Mouse (Mus musculus): ENCODE data around the gene Pax6. TPM values are rescaled to one million over a fixed set of nuclear protein-coding genes. Genes with fewer than 3 reads are reported as not detected.

Gene Pax6
- polyA plus RNA-seq (2015; fragmentation: Nextera tagmentation; extraction: Ambion mirVana) = 0.05 and 0.18 TPM in 2 replicates

- ATAC-seq (replicated peaks; ENCODE audit: insufficient number of reproducible peaks, insufficient read depth, low FRiP score, low read depth) = no peak
- H3K36me3 ChIP-seq = no peaks in the 10 kb centered on the region
- no peak within 1 kb of the TSS for H3K9ac ChIP-seq
- H3K27me3 ChIP-seq = peaks cover 100% of the 10 kb centered on the region
- 1% methylated on average over 44 of the region's 44 CpGs for WGBS
- peaks cover 25% of the 10 kb centered on the region for H3K4me1 ChIP-seq (replicated peaks)
- peak within 1 kb of the TSS; percentile 19 for H3K4me3 ChIP-seq
- H3K27ac ChIP-seq = no peak within 1 kb of the TSS
- peak within 1 kb of the TSS; percentile 36 for H3K4me2 ChIP-seq
- no peaks in the 10 kb centered on the region for H3K9me3 ChIP-seq (replicated peaks)
These were observed at the start of gene Pax6 for GRCm38 (mm10) chr2:105668271-105669270. Gene Pax6 (plus strand): TSS chr2:105668900.

- 58% methylated on average over 2 of the region's 2 CpGs for WGBS
- ATAC-seq (replicated peaks; ENCODE audit: insufficient number of reproducible peaks, insufficient read depth, low FRiP score, low read depth) = no peak
- H3K27me3 ChIP-seq = peaks cover 49% of the 10 kb centered on the region
These were observed 19.8 kb upstream of the Pax6 start for GRCm38 (mm10) chr2:105648933-105649332.

DNA sequence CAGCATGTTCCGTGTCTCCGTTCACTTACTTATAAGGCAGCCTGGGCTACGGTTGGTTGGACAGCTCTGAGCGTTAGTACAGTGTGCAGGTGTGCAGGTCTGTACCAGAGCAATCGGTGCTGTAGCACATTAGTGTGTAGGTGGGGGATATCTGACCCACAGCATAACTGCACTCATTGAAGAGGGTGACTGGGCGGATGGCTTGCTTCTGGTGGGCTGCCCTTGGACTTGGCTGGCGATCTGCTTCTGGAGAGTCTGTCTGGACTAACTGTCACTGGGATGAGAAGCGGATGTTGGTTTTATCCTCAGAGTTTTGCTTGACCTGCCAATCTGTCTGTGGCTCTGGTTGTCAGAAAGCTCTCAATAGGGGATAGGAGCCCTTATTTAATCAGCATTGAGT lies 12.2 kb upstream of the Pax6 start:
- H3K9me3 ChIP-seq (replicated peaks) = no peaks in the 10 kb centered on the region
- no peak overlapping the region for H3K9ac ChIP-seq
- no peak overlapping the region for H3K4me2 ChIP-seq
- H3K4me3 ChIP-seq = no peak overlapping the region
- peaks cover 15% of the 10 kb centered on the region for H3K4me1 ChIP-seq (replicated peaks)
- no peak overlapping the region for H3K27ac ChIP-seq
- peaks cover 88% of the 10 kb centered on the region for H3K27me3 ChIP-seq
- no peak for ATAC-seq (replicated peaks; ENCODE audit: insufficient number of reproducible peaks, insufficient read depth, low FRiP score, low read depth)
- 79% methylated on average over 8 of the region's 8 CpGs for WGBS
- H3K36me3 ChIP-seq = no peaks in the 10 kb centered on the region

More at GRCm38 (mm10) chr2:105648933-105649332, 19.8 kb upstream of the Pax6 start:
- Histone ChIP-seq H3K27ac (no peak overlapping the region), H3K4me2 (no peak overlapping the region), H3K4me1 (replicated peaks) (no peaks in the 10 kb centered on the region), H3K36me3 (no peaks in the 10 kb centered on the region), H3K4me3 (no peak overlapping the region), H3K9ac (no peak overlapping the region), H3K9me3 (replicated peaks) (no peaks in the 10 kb centered on the region)

GRCm38 (mm10) chr2:105659350-105659749 lies 9.3 kb upstream of the Pax6 start:
- Histone ChIP-seq H3K4me3 (peak overlapping the region; percentile 22; the same call in 1 of the 2 replicates), H3K27me3 (peaks cover 95% of the 10 kb centered on the region), H3K9ac (no peak overlapping the region), H3K9me3 (replicated peaks) (no peaks in the 10 kb centered on the region), H3K4me1 (replicated peaks) (peaks cover 17% of the 10 kb centered on the region), H3K36me3 (no peaks in the 10 kb centered on the region), H3K27ac (no peak overlapping the region), H3K4me2 (peak overlapping the region; percentile 39; the same call in 1 of the 2 replicates)
- whole genome bisulfite sequencing = 13% methylated on average over 9 of the region's 9 CpGs
- ATAC-seq (replicated peaks; ENCODE audit: insufficient number of reproducible peaks, insufficient read depth, low FRiP score, low read depth) = no peak

DNA sequence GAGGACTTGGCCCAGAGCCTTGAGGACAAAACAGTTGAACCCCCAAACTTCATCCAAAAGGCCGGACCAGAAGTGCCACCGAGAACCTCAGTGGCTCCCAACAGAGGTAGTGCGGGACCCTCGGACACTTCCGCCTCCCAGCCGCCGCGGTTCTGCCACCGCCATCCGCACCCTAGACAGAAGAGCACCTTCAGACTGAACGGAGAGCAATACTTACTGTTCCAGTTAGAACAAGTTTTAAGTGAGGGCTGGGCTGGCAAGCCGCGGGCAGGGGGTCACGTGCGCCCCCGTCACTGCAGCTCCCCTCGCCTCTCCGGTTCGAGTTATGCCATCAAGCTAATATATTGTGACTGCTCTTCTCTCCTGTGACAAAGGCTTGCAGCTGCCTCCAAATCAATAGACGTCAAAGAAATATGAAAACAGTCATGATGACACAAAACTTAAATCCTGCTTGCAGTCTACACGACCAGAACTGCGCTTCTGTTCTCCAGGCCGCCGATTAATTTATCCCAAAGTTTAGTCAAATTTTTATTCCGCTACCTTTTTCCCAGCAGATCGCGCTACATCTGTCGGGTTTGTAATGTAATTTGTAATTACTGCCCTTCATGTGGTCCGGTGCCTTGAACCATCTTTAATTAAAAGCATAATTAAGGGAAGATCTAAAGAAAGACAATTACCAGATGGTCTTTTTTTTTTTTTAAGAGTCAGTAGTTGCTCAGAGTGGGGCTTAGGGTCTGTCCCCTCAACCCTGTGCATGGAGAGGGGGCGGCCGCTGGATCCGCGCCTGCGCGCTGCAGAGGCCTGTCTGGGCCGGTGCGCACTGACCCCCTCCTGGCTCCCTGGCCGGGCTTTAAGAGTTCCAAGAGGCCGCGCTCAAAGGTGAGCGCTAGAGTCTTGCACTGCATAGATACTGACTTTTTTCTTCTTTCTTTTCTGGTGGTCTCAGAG lies 8.5 kb upstream of the Pax6 start:
- Histone ChIP-seq H3K9ac (no peak overlapping the region), H3K27ac (no peak overlapping the region), H3K4me3 (peak overlapping the region; percentile 22), H3K4me2 (peak overlapping the region; percentile 39), H3K9me3 (replicated peaks) (no peaks in the 10 kb centered on the region), H3K27me3 (peaks cover 97% of the 10 kb centered on the region), H3K36me3 (no peaks in the 10 kb centered on the region), H3K4me1 (replicated peaks) (peaks cover 17% of the 10 kb centered on the region)
- 2% methylated on average over 41 of the region's 41 CpGs for WGBS
- ATAC-seq (replicated peaks; ENCODE audit: insufficient number of reproducible peaks, insufficient read depth, low FRiP score, low read depth) = no peak

DNA sequence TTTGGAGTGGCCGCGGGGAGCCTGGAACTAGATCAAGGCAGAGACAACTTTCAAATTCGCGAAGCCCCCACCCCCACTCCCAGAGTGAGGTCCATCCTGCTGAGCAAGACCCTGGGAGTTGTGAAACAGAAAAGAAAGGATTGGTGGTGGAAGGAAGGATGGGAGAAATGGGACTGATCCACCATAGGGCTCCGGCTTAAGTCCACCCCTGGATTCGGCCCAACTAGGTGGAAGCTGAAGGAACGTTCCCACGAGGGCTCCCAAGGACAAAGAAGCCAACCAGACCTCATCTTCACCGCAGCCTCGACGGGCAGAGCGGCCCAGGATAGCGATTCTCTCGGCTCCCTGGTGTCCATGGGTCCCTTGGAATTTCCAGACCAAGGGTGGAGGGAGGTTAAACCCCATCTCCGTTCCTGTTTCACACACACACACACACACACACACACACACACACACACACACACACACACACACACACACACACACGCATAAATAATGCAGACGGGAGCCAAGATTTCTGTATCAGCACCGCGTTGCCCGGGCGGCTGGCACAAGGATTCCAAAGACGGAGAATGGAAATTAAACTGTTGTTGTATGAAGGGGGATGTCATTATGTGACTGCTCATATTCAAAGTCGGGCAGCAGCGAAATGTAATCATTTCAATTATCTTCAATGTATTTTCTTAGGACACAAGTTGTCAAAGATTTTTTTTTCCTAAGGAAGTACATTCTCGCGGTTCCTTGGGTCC lies 7.7 kb upstream of the Pax6 start:
- no peak for ATAC-seq (replicated peaks; ENCODE audit: insufficient number of reproducible peaks, insufficient read depth, low FRiP score, low read depth)
- peaks cover 17% of the 10 kb centered on the region for H3K4me1 ChIP-seq (replicated peaks)
- no peaks in the 10 kb centered on the region for H3K36me3 ChIP-seq
- 2% methylated on average over 26 of the region's 26 CpGs for WGBS
- peaks cover 97% of the 10 kb centered on the region for H3K27me3 ChIP-seq
- peak overlapping the region; percentile 13 for H3K4me3 ChIP-seq
- H3K4me2 ChIP-seq = no peak overlapping the region
- no peak overlapping the region for H3K9ac ChIP-seq
- no peaks in the 10 kb centered on the region for H3K9me3 ChIP-seq (replicated peaks)
- no peak overlapping the region for H3K27ac ChIP-seq

- Histone ChIP-seq H3K4me3 (no peak overlapping the region), H3K4me1 (replicated peaks) (peaks cover 17% of the 10 kb centered on the region), H3K9ac (no peak overlapping the region), H3K27me3 (peaks cover 98% of the 10 kb centered on the region), H3K4me2 (no peak overlapping the region), H3K27ac (no peak overlapping the region), H3K36me3 (no peaks in the 10 kb centered on the region), H3K9me3 (replicated peaks) (no peaks in the 10 kb centered on the region)
- no peak for ATAC-seq (replicated peaks; ENCODE audit: insufficient number of reproducible peaks, insufficient read depth, low FRiP score, low read depth)
- 2% methylated on average over 18 of the region's 18 CpGs for WGBS
These were observed 7.1 kb upstream of the Pax6 start for GRCm38 (mm10) chr2:105661623-105662066.

DNA sequence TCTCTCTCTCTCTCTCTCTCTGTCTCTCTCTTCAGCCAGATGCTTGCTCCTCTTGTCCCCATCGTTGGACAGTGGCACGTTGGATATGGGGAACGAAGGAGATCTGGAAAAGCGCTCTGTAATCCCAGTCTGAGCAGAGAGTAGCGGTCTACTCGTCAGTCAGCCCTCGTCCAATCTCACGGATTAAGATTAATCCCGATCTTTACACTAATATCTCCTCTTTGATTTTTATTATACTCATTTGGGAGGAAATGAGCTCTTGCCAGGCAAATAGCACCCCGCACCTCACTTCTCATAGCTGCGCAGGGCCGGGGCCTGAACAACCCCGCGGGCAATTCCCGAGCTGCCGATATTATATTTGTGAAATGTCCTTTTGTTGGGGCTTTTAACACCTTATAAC lies 6.6 kb upstream of the Pax6 start:
- Histone ChIP-seq H3K4me3 (no peak overlapping the region), H3K36me3 (no peaks in the 10 kb centered on the region), H3K9ac (no peak overlapping the region), H3K27me3 (peaks cover 98% of the 10 kb centered on the region), H3K9me3 (replicated peaks) (no peaks in the 10 kb centered on the region), H3K4me1 (replicated peaks) (peaks cover 19% of the 10 kb centered on the region), H3K4me2 (no peak overlapping the region), H3K27ac (no peak overlapping the region)
- ATAC-seq (replicated peaks; ENCODE audit: insufficient number of reproducible peaks, insufficient read depth, low FRiP score, low read depth) = no peak
- WGBS = 8% methylated on average over 16 of the region's 16 CpGs

GRCm38 (mm10) chr2:105662606-105663005 lies 6.1 kb upstream of the Pax6 start:
- Histone ChIP-seq H3K36me3 (no peaks in the 10 kb centered on the region), H3K4me1 (replicated peaks) (peaks cover 19% of the 10 kb centered on the region), H3K4me2 (no peak overlapping the region), H3K9ac (no peak overlapping the region), H3K9me3 (replicated peaks) (no peaks in the 10 kb centered on the region), H3K4me3 (no peak overlapping the region), H3K27me3 (peaks cover 98% of the 10 kb centered on the region), H3K27ac (no peak overlapping the region)
- 6% methylated on average over 7 of the region's 7 CpGs for WGBS
- ATAC-seq (replicated peaks; ENCODE audit: insufficient number of reproducible peaks, insufficient read depth, low FRiP score, low read depth) = no peak

DNA sequence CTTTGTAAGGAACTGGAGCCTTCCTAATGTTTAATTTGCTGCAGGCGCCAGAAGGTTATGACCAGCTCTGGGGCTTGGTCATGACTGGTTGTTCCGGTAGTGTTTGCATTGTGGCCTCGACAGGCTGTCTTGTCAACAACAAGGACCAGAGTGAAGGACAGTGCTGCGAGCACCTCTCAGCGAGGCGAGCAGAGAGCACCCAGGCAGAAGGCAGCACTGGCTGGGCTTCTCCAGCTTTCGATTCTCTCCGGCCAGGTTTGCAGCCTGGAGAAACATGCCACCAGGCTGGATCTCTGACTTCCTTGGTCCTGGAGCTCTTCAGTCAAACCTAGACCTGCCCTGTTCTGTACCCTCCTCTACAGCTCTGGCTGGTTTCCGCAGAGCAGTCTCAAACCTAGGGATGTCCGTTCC lies 5.6 kb upstream of the Pax6 start:
- no peaks in the 10 kb centered on the region for H3K9me3 ChIP-seq (replicated peaks)
- H3K36me3 ChIP-seq = no peaks in the 10 kb centered on the region
- H3K9ac ChIP-seq = no peak overlapping the region
- H3K4me1 ChIP-seq (replicated peaks) = peaks cover 21% of the 10 kb centered on the region
- 3% methylated on average over 10 of the region's 10 CpGs for WGBS
- peaks cover 100% of the 10 kb centered on the region for H3K27me3 ChIP-seq
- no peak overlapping the region for H3K27ac ChIP-seq
- no peak for ATAC-seq (replicated peaks; ENCODE audit: insufficient number of reproducible peaks, insufficient read depth, low FRiP score, low read depth)
- no peak overlapping the region for H3K4me2 ChIP-seq
- no peak overlapping the region for H3K4me3 ChIP-seq
